Mouse (Mus musculus) spleen, postnatal 0 days (tissue): ENCODE results near the gene Ap2s1. TPM values are rescaled to one million over a fixed set of nuclear protein-coding genes. Genes with fewer than 3 reads are reported as not detected.

Experiments used
- polyA plus RNA-seq: library from polyadenylated mRNA; unstranded; fragments of >200 nt; fragmentation: Nextera tagmentation; extraction: Ambion mirVana; gene quantifications from 2 replicates; pipeline ENCODE4 v1.2.1, GENCODE M21; 2015

Gene Ap2s1
- polyA plus RNA-seq, result 268 and 270 TPM in 2 replicates

DNA sequence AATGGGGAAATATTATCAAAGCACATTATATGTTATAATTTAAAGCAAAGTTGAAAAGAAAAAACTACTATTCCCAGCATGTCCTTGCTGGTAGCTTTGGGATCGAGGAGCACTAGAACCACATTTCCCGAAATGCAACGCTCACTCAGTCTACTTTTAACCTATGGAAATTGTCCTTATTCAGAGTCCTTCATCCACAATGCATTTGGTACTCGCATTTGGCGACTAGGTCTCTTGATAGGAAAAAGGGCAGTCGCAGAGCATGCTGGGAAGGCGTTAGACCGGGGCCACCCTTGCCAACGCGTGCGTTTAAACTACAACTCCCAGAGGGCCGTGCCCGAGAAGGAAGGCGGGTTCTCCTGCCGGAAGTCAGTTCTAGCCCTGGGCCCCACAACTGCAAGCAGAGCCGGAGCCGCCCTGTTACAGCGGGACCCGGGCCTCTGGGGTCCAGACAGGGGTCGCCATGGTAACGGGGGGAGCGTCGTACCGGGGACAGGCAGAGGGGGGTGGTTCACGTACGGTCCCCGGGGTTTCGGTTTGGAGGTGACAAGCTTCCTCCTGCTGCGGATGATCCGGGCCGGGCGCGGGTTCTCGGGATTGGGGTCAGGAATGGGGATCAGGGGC is at the start of gene Ap2s1:
Gene Ap2s1, plus strand, starts transcription at position 338 of the 624 bp plus-strand sequence.

DNA sequence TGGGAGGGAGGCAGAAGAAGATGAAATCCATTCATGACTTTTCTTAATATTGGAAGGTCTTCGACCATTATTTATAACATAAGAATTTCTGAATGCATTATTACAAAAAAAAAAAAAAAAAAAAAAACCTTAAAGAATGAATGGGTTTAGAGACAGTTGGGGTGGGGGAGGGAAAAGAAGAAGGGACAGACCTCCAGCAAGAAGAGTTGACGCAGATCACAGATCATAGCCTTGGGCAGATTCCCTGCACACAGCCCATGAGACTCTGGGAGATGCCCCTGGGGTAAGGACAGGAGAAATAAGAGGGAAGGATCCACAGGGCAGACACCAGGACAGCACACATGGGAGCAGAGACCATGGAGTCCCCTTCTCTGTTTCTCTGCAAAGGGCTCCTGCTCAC is 16.6 kb upstream of the Ap2s1 start, which contains the start of gene Ceacam9:
Gene Ceacam9, plus strand, starts transcription at position 301 of the 400 bp plus-strand sequence.

DNA sequence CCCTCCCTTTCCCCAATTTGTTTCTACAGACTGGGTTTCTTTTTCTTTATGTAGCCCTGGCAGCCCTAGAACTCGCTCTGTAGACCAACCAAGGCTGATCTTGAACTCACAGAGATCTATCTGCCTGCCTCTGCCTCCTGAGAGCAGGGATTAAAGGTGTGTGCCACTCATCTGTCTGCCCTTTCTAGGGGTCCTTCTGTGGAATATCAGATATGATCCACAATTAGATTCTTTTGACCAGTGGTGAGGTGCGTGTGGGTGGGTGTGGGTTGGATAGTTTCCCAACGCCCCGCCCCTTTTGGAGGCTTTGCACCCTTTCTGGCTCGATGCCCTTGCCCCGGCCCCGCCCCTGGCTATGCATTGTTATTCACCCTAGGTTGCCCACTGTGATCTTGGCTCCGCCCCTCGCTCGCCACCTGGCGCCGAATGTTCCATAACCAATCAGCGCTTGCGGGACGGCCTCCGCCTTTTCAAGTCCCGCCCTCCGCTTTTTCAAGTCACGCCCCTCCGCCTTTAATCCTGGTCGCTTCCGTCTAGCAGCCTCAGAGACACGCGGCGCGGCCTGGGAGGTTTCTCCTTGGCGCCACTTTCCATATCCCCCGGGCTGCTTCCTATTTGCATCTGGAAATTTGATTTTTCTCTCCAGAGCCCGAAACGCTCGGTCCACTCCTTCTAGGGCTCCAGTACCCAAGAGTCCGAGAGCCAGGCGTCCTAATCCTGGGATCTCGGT is 42.8 kb downstream of the Ap2s1 start, which contains the start of gene Slc1a5:
Gene Slc1a5, plus strand, starts transcription at position 516 of the 730 bp plus-strand sequence.

Other genes with a start within 250 kb of the Ap2s1 start
- 2.2 and 2.7 TPM in 2 replicates for gene Arhgap35, start 123.4 kb upstream of the Ap2s1 start, polyA plus RNA-seq
- gene Ceacam15, start 62.7 kb upstream of the Ap2s1 start, polyA plus RNA-seq, result not detected in 2 replicates
- not detected in 2 replicates for gene Ceacam9, start 16.5 kb upstream of the Ap2s1 start, polyA plus RNA-seq
- gene Slc1a5, start 42.9 kb downstream of the Ap2s1 start, polyA plus RNA-seq, result 107 and 108 TPM in 2 replicates
- 35.2 and 37.1 TPM in 2 replicates for gene Strn4, start 77.5 kb downstream of the Ap2s1 start, polyA plus RNA-seq
- 11.2 and 11.7 TPM in 2 replicates for gene Fkrp, start 78.3 kb downstream of the Ap2s1 start, polyA plus RNA-seq
- gene Prkd2, start 104.5 kb downstream of the Ap2s1 start, polyA plus RNA-seq, result 10.8 and 13.8 TPM in 2 replicates
- gene Dact3, start 136.9 kb downstream of the Ap2s1 start, polyA plus RNA-seq, result 1.8 and 1.9 TPM in 2 replicates
- 2.7 and 2.9 TPM in 2 replicates for gene Gng8, start 153.4 kb downstream of the Ap2s1 start, polyA plus RNA-seq
- 1.0 and 1.3 TPM in 2 replicates for gene Ptgir, start 168.1 kb downstream of the Ap2s1 start, polyA plus RNA-seq
- 149 and 159 TPM in 2 replicates for gene Calm3, start 185.7 kb downstream of the Ap2s1 start, polyA plus RNA-seq
- gene Pnmal2, start 206.3 kb downstream of the Ap2s1 start, polyA plus RNA-seq, result 0.47 and 0.84 TPM in 2 replicates
- 0.02 TPM in 1 of 2 replicates, not detected in the other for gene Pnmal1, start 221.3 kb downstream of the Ap2s1 start, polyA plus RNA-seq
- gene Gm42372, start 244.7 kb downstream of the Ap2s1 start, polyA plus RNA-seq, result 0.10 and 0.11 TPM in 2 replicates